Mouse (Mus musculus) ES-Bruce4 (cell line): Measurements from ENCODE around the gene Naxe.

Experiments
- CTCF ChIP-seq: IDR thresholded peaks from one replicate; pipeline ENCODE4 v1.8.1; 2011; ENCODE audit warnings: low read depth, low read length
- POLR2A ChIP-seq: IDR thresholded peaks from one replicate; pipeline ENCODE4 v1.8.1; 2011; ENCODE audit warnings: low read length; ENCODE audit not compliant: insufficient read depth

DNA sequence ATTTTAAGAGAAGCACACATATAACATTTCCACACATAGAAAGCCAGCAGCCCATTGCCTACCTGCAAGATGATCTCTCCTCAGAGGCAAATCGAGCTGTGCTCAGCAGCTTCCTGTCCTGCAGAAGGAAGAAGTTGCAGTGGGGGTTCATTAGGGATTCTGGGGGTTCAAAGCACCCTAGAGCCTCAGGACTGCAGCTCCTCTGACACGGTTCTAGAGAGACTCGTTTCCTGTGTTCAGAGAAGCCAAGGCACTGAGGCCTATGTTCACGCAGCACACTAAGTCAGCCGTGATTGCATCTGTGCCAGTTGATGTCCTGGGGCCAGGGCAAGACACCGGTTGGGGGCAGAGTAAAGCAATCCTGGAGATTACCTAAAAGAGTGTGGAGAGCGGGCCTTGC, 31.5 kb downstream of the Naxe start:
- TF ChIP-seq POLR2A (no peak), CTCF (no peak)
